Mouse (Mus musculus) kidney, postnatal 0 days (tissue): ENCODE measurements around the gene Gm26661. TPM values are rescaled to one million over a fixed set of nuclear protein-coding genes. Genes with fewer than 3 reads are reported as not detected.

Source experiments
- ATAC-seq: fragments of 200-750 bp; cut with Nextera tagmentation; replicated peaks from 2 replicates; pipeline ENCODE4 v1.8.0; 2017; ENCODE audit warnings: low read depth, moderate number of reproducible peaks, moderate TSS enrichment, moderate library complexity; ENCODE audit not compliant: low FRiP score
- DNase-seq: peaks from one replicate; pipeline ENCODE4 v3.0.0-alpha.2; 2016; ENCODE audit warnings: low spot score
- H3K27ac ChIP-seq: fragments of 300-500 bp; sonication (generic); 2 replicates; pipeline ENCODE4 v1.5.1; 2014; ENCODE audit warnings: mild to moderate bottlenecking
- H3K27me3 ChIP-seq: fragments of 300-500 bp; sonication (generic); 2 replicates; pipeline ENCODE4 v1.6.1; 2014; ENCODE audit warnings: low read length, mixed read lengths; ENCODE audit not compliant: insufficient read depth
- H3K36me3 ChIP-seq: fragments of 300-500 bp; sonication (generic); 2 replicates; pipeline ENCODE4 v1.6.1; 2014; ENCODE audit warnings: low read length, mixed read lengths; ENCODE audit not compliant: insufficient read depth
- H3K4me1 ChIP-seq: fragments of 300-500 bp; sonication (generic); replicated peaks from 2 replicates; pipeline ENCODE4 v1.6.1; 2014; ENCODE audit warnings: antibody characterized with exemption, low read length, mixed read lengths; ENCODE audit not compliant: insufficient read depth
- H3K4me2 ChIP-seq: fragments of 300-500 bp; sonication (generic); 2 replicates; pipeline ENCODE4 v1.6.1; 2014; ENCODE audit warnings: mild to moderate bottlenecking, low read length, moderate library complexity, mixed read lengths
- H3K4me3 ChIP-seq: fragments of 300-500 bp; sonication (generic); replicated peaks from 2 replicates; pipeline ENCODE4 v1.5.1; 2014; ENCODE audit warnings: low read depth, low read length
- H3K9ac ChIP-seq: fragments of 300-500 bp; sonication (generic); 2 replicates; pipeline ENCODE4 v1.6.1; 2014; ENCODE audit warnings: low read depth, low read length
- H3K9me3 ChIP-seq: fragments of 300-500 bp; sonication (generic); replicated peaks from 2 replicates; pipeline ENCODE4 v1.6.1; 2016; ENCODE audit warnings: low read length, inconsistent platforms, mixed read lengths
- CTCF ChIP-seq: IDR thresholded peaks from 2 replicates; pipeline ENCODE4 v1.5.1; 2016; ENCODE audit warnings: antibody characterized with exemption, low read depth, mild to moderate bottlenecking, moderate library complexity
- WGBS: fragments of 180-500 bp; shearing (Covaris S2); extraction: QIAGEN DNeasy Blood & Tissue Kit; methylation state at CpG from one replicate; pipeline ENCODE4 v1.1.7; 2014; 5-methylcytosine and 5-hydroxymethylcytosine counted together
- polyA plus RNA-seq: library from polyadenylated mRNA; unstranded; fragments of >200 nt; fragmentation: Nextera tagmentation; extraction: Ambion mirVana; gene quantifications from 2 replicates; pipeline ENCODE4 v1.2.1, GENCODE M21; 2015

Gene Gm26661
- polyA plus RNA-seq, 1 experiment from 2014 or later: not detected

DNA sequence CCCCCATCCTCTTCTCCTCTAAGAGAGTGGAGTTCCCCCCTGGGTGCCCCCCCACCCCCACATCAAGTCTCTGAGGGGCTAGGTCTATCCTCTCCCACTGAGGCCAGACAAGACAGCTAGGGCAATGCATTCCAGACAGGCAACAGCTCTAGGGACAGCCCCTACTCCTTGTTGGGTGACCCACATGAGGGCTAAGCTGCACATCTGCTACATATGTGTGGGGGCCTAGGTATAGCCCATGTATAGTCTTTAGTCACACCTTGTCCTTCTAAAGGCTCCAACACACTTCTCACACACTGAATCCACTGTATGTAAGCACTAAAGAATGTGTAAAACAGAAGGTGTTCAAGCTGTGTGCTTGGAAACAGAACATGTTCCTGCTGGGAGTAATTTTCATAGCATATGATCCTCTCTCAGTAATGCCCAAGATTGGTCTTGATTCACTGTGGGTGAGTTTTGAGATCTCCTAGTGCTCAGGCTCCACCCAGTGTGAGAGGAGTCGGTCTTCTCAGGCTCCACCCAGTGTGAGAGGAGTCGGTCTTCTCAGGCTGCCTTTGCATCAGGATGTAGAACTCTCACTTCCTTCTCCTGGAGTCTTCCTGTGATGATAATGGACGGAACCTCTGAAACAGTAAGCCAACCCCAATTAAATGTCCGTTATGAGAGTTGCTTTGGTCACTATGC, 12.6 kb downstream of the Gm26661 start:
- no peaks in the 10 kb centered on the region for H3K36me3 ChIP-seq
- H3K9ac ChIP-seq: no peak overlapping the region
- no peaks in the 10 kb centered on the region for H3K4me1 ChIP-seq
- no peak for TF ChIP-seq CTCF
- H3K4me3 ChIP-seq: no peak overlapping the region
- no peak for ATAC-seq
- WGBS: 56% methylated on average over 4 of the region's 4 CpGs
- no peak overlapping the region for H3K4me2 ChIP-seq
- no peaks in the 10 kb centered on the region for H3K9me3 ChIP-seq
- no peak for DNase-seq
- no peak overlapping the region for H3K27ac ChIP-seq
- no peaks in the 10 kb centered on the region for H3K27me3 ChIP-seq

DNA sequence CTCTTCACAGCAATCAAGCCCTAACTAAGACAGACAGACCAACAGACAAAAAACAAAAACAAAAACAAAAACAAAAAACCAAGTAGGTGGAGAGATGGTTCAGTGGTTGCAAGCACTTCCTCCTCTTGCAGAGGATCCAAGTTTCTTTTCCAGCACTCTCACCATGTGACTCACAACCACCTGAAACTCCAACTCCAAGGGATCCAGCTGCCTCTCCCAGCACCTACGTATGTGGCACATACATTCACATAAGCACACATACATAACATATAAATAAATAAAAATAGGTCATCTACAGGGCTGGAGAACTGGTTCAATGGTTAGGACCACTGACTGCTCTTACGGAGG, 13.1 kb downstream of the Gm26661 start:
- H3K9me3 ChIP-seq: no peaks in the 10 kb centered on the region
- H3K36me3 ChIP-seq: no peaks in the 10 kb centered on the region
- H3K27me3 ChIP-seq: no peaks in the 10 kb centered on the region
- ATAC-seq (no peak), DNase-seq (no peak)
- WGBS: 92% methylated on average over 2 of the region's 2 CpGs
- no peaks in the 10 kb centered on the region for H3K4me1 ChIP-seq
- H3K4me3 ChIP-seq: no peak overlapping the region
- TF ChIP-seq CTCF: no peak
- no peak overlapping the region for H3K27ac ChIP-seq
- no peak overlapping the region for H3K4me2 ChIP-seq
- no peak overlapping the region for H3K9ac ChIP-seq

DNA sequence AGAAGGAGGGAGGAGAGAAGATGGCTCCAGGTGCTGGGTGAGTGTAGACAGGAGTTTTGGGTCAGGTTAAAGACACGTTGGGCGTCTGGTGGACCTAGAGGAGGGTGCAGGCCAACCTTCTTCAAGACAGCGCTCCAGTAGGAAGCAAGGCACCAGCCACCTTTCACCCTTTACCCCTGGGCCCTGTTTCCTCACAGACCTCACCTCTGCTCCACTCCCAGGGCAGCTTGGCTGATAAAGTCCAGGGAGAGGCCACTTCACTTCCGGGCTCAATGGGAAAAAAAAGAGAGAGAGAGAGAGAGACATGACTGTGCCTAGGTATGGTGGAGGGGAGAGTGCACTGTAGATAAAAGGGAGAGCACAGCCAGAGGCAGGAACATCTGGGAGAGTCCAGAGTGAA, 16.3 kb downstream of the Gm26661 start:
- Histone ChIP-seq H3K27ac (no peak overlapping the region), H3K9me3 (no peaks in the 10 kb centered on the region), H3K4me1 (no peaks in the 10 kb centered on the region), H3K4me2 (no peak overlapping the region), H3K36me3 (no peaks in the 10 kb centered on the region), H3K27me3 (no peaks in the 10 kb centered on the region), H3K9ac (no peak overlapping the region), H3K4me3 (no peak overlapping the region)
- no peak for TF ChIP-seq CTCF
- DNase-seq: no peak
- 65% methylated on average over 4 of the region's 4 CpGs for WGBS
- ATAC-seq: no peak

DNA sequence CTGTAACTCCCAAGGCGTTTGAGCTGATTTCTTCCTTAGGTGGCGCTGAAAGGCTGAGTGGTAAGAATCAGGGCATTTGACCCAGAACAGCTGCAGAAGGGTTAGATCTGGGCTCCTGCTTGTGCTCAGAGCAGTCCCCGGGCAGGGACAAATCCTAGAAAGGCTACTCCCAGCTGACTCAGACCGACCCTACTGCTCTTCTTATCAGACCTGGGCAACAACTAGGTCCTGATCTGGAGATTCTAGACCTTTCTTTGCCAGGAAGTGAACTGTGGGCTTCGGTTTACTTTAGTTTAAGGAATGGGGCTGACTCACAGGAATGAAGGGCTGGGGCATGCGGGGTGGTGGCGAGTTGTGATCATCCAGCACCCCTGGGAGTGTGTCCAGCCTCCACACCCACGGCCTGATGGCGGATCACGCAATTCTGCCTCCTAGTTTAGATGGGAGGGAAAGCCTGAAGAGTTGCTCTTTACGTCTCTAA, 17.2 kb downstream of the Gm26661 start:
- H3K9ac ChIP-seq: no peak overlapping the region
- no peak overlapping the region for H3K27ac ChIP-seq
- 73% methylated on average over 11 of the region's 11 CpGs for WGBS

DNA sequence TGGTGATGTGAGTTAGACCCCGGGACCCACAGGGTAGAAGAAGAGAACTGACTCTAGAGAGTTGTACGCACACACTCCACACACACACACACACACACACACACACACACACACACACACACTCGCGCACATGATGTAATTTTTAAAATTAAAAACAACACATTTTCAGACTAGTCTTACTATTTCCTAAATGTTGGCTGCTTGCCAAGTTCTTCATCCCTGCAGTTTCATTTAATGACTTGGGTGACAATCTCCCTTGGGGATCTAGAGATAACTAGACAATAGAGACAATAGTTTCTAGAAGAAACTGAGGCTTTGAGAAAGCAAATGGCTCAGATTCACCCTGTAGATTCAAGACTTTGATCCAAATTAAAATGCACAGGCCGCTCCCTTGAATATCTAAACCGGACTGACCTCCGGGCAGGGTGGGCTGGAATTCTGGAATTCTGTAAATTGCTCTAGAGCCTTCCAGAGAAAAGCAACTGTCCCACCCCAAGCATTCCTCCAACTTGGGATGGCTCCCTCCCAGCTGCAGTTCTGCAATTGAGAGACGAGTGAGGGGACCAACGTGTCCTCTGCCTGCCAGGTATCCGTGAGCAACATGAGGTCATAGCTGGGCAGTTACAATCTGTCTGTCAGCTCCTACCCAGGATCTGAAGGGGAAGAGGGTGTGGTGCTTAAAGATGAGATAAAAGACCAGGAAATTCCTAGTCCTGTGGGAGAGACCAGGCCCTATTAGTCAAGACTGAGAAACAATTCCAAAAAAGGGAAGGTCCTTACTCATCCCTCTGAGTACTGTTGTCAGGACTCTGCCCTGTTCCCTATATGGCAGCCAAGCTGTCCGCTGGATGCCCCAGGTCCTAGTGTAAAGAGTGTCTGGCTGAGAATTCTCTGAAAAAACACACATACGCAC, 17.9 kb downstream of the Gm26661 start:
- no peak for TF ChIP-seq CTCF
- DNase-seq (no peak), ATAC-seq (no peak)
- Histone ChIP-seq H3K9me3 (no peaks in the 10 kb centered on the region), H3K4me3 (no peak overlapping the region), H3K4me2 (no peak overlapping the region), H3K4me1 (no peaks in the 10 kb centered on the region), H3K27me3 (no peaks in the 10 kb centered on the region), H3K9ac (no peak overlapping the region), H3K27ac (no peak overlapping the region), H3K36me3 (no peaks in the 10 kb centered on the region)
- WGBS: 79% methylated on average over 12 of the region's 12 CpGs

More for the DNA sequence above, 17.2 kb downstream of the Gm26661 start:
- no peaks in the 10 kb centered on the region for H3K27me3 ChIP-seq
- no peaks in the 10 kb centered on the region for H3K36me3 ChIP-seq
- H3K4me3 ChIP-seq: no peak overlapping the region
- H3K4me2 ChIP-seq: no peak overlapping the region
- ATAC-seq (no peak; the same call in 1 of the 2 replicates), DNase-seq (no peak)
- TF ChIP-seq CTCF: no peak
- H3K9me3 ChIP-seq: no peaks in the 10 kb centered on the region
- H3K4me1 ChIP-seq: no peaks in the 10 kb centered on the region

DNA sequence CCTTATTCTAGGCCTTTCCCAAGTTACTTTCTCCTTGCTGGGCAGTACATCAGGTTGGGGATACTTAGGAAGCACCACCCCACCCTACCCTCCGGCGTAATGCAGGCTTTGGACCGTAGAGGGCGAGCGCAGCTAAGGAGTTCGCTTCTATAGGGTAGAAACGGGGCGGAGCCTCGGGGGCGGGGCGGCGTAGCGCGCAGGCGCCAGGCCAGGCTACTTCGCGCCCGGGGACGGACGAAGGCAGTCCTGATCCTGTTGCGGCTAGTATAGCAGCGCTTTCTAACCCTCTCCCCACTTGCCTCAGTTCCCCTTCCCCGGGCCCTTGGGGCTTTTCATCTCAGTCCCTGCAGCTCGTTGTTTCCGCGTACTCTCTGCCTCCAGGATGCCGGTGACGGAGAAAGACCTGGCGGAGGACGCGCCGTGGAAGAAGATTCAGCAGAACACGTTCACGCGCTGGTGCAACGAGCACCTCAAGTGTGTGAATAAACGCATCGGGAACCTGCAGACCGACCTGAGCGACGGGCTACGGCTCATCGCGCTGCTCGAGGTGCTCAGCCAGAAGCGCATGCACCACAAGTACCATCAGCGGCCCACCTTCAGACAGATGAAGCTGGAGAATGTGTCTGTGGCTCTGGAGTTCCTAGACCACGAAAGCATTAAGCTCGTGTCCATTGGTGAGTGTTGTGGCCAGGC, 26.5 kb downstream of the Gm26661 start, which contains the start of gene Flnb:
TSS of gene Flnb (plus strand) at position 188 of the 693 bp plus-strand sequence.
- WGBS: under 1% methylated on average over 49 of the region's 49 CpGs
- peak within 1 kb of the TSS; percentile 75 for H3K4me2 ChIP-seq

More for the DNA sequence above, 26.5 kb downstream of the Gm26661 start, which contains the start of gene Flnb:
- H3K9ac ChIP-seq: peak within 1 kb of the TSS; percentile 51
- H3K4me1 ChIP-seq: peaks cover 26% of the 10 kb centered on the region
- peak within 1 kb of the TSS; percentile 72 for H3K27ac ChIP-seq
- peak; percentile 95 for ATAC-seq
- no peaks in the 10 kb centered on the region for H3K36me3 ChIP-seq
- no peaks in the 10 kb centered on the region for H3K27me3 ChIP-seq
- peak; percentile 97 for DNase-seq
- no peaks in the 10 kb centered on the region for H3K9me3 ChIP-seq
- peak within 1 kb of the TSS; percentile 50 for H3K4me3 ChIP-seq
- TF ChIP-seq CTCF: peak; percentile 98
